Mouse (Mus musculus) T-helper 1 cell (primary cell): ENCODE measurements around the gene Itgb8.

Experiments
- in situ Hi-C: fragments of 300-600 bp; cut with MboI, MseI; formaldehyde crosslinking; loops from one replicate; pipeline ENCODE4 v1.15.1; 2025; ENCODE audit warnings: high pct_unique_total_duplicates

Itgb8 gene

DNA sequence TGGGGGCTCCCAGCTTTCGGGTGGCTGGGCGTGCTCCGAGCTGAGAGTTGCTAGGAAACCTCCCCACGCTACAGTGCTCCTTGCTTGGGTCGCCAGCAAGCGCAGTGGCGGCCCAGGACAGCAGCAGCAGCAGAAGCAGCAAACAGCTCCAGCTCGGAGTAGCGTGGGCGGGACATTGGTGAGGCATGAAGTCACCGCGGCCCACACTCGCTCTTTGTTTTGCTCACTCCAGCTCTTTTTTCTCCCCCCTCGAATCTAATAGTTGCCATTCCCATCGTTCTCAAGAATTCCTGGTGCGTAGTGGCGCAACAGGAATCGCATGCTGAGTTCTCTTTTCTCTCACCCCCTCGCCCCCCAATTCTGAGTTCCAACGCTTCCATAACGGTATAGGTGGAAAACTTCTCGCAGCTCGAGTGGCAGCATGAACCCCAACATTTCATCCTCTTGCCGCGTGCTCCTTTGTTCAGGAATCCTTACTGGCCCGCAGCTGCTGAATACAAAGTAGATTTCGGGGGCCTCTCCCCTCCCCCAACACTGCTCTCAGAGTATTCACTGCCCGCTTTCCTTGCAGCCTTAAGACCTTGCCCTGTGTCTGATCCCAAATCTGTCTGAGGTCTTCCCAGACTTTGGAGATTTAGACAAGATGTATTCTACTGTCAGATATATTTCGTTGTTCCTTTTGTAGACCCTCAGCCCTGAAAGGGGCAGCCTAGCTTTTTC, at the start of gene Itgb8:
Gene Itgb8 (minus strand): TSS at position 107 of the 720 bp plus-strand sequence.
- in situ Hi-C loops, result no loop called here

DNA sequence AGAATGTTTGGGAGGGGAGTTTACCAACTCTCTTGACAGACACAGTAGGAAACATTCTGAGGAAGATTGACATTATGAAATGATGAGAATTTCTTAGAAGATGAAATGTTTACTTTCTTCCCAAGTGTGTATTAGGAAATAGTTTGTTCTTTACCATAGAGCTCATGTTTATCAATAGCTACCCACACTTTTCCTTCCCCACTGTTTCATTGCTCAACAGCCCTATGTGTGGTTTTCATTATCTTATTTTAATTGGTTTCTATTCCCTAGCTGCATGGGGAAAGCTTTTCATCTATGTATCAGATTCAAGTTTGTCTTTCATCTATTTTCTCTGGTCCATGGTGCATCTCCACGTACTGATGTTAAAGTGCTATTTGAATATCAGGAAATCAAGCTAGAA, 37.7 kb upstream of the Itgb8 start:
- in situ Hi-C loops, result loop anchor here (10.0 kb wide), 1 partner anchor 359 kb away; no protein-coding TSS in a partner anchor

DNA sequence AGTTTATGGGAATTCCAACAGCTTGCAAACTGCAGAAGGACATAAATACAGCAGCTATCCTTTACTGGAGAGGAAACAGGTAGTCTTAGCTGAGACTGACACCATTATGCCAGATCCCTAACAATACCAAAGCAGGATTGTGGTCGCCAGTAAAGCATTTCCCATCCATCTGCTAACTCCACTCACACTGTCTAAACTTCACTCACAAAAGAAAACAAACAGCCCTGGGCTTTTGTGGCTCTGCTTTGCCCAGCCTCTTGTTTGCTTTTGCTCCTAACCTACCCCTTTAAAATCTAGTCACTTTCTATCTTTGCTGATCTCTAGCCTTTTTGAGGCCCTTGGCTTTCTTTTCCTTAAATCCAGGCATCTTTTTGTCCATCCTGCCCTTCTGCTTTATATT, 35.0 kb upstream of the Itgb8 start:
- in situ Hi-C loops, result loop anchor here (10.0 kb wide), 1 partner anchor 361 kb away; no protein-coding TSS in a partner anchor

DNA sequence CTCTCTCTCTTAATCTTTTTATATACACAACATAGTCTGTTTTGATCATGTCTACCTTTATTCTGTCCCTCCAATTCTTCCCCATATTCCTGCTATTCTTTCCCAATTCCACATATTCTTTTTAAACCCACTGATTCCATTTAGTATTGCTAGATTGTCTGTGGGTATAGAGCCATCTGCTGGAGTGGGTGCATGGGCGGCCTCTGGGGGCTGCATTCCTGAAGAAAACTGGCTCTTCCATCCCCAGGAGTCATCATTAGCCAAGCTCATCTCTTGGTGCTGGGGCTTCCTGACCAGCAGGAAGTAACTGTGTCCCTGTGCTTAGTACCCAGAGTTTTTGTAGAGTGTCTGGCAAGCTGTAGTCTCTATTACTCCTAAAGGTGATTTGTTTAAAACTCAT, 33.4 kb upstream of the Itgb8 start:
- in situ Hi-C loops, result loop anchor here (10.0 kb wide), 1 partner anchor 363 kb away; no protein-coding TSS in a partner anchor

DNA sequence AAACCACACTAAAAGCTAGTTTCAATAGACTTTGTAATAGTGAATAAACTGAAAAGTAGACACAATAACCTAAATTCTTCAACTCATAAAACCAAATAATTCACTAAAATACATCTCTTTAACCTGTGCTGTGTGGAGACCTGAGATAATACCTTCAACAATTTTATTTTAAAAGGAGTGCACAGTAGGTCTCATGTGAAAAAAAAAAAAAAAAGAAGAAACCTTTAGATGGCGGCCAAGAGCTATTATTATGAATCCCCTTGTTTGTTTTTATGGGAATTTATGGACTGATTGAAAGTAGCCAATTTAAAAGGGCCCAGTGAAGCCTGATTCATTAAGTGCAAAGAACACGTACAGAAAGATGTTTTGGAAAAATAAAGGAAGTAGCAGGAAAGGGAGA, 31.4 kb upstream of the Itgb8 start:
- in situ Hi-C loops, result loop anchor here (10.0 kb wide), 1 partner anchor 365 kb away; no protein-coding TSS in a partner anchor

DNA sequence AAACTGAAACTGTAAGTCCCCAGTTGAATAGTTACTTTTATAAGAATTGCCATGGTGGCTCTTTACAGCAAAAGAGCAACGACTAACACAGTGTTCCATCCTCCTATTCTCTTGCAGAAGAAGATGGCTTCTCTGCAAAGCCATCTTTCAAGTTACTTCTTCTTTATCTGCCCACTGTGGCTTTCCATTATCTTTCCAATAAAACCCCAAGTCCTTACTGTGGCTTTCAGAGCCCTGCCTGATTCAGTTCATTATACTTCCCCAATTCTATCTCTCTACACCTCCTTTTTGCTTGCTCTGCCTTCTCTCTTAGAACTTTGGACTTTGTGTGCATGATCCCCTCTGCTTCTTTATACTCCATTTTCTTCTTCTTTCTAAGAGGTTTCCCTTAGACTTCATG, 30.1 kb upstream of the Itgb8 start:
- in situ Hi-C loops, result no loop called here

DNA sequence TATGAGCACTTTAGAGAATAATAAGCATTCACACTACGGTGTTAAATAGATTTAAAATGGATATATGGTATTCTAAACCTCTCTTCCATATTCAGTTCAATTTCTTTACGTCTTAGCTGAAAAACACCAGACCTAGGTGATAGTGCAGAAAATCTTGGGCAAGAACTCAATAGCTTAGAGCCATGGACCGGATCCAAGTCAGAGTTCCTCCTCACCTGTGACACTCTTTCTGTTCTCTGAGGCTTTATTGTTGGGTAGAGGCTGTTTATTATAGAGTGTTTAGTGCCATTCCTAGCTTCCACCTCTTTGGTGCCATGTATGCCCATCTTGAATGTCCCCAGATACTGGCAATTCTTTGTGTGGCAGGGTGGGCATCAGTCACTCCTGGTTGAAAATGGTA, 25.9 kb upstream of the Itgb8 start:
- in situ Hi-C loops, result no loop called here

DNA sequence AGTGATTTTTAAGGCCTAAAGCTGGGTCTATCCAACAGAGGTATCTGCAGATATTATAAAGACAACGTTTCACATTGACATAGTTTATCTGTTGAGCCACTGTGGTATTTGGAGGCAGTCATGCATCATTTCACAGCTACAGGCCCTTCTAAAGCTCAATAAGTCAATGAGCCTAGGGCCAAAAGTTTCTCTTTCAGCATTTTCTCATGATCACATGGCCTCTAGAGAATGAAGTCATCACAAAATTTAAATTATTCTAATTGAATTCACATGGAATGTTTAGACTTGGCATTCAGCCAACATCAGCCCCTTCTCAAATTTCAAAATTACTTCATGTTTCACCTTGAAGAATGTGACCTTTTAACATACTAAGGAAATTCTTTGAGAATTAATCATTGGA, 10.0 kb upstream of the Itgb8 start:
- in situ Hi-C loops, result no loop called here

DNA sequence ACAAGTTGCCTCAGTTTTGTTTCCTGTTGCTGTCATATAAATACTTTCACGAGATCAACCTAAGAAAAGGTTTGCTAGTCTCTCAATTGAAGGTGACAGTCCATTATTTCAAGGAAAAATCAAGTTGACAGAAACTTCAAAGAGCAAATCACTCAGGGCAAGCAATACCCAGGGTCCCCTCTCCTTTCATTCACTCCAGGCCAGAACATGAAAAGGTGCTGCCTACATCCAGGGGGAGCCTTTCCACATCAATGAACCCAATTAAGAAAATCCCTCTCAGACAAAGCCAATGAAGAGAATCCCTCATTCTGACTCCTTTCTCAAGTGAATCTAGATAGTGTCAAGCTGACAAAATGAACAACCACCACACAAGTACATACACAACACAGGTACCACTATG, 2.5 kb upstream of the Itgb8 start:
- in situ Hi-C loops, result no loop called here

DNA sequence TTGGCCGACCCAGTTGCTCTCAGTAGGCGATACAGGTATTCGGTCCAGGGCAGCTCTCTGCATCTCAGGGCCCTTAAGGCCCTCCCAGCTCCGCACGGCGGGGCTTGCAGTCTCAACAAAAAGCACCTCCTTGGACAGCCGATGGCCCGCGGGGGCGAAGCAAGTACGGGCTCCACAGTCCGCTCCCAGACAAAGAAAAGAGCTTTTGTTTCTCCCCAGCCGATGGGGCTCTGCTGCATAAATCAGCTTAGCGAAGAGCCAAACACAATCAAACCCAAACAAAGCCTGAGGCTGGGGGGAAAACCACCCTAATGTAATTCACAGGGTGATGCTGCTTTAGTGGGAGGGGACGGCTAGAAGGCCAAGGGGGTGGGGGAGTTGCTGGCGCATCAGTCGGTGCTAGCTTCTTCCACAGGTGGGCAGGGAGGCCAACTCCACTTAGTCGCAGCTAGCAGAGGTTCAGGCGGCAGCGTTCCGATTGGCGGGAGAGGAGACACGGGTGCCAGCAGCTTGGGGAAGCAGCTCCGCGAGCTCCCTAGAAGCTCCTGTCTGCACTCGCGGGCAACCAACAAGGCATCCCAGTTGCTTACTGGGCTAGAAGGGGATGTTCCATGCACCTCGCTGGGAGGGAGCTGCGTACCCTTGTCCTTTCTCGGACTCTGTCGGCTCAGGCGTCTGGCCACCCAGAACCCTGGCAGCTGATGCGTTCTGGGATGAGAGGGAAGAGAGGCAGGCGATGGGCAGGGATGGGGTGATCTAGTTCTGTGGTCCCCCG, 494 bp downstream of the Itgb8 start:
- in situ Hi-C loops, result no loop called here

DNA sequence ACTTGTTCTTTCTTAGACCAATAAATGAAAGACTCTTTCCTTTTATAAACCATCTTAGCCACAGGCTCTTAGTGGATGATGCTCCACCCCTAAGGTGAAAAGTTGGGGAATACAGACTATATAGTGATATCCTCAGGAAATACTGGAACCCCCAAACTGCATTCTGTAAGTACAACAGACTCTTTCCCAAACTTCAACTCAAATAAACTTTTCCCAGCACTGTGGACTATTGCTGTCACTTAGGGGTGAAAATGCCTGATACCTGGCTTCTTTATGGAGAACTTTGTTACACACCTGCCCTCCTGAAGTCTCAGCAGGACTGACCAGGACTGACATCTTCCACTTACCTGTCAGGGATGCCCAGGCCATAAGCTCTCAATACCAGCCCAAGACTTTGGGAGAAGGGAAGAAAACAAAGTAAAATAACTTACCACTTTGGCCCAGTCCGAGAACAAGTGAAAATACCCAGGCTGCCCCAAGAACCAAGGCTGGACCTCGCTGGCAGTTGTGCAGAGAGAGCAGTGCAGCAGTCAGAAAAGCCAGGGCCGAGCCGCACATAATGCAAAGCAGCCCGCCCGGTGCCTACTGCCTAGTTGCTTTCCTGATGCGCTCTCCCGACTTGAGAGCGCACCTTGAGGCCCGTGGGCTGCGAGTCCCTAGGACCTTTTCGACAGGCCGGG, 1.2 kb downstream of the Itgb8 start:
- in situ Hi-C loops, result no loop called here

DNA sequence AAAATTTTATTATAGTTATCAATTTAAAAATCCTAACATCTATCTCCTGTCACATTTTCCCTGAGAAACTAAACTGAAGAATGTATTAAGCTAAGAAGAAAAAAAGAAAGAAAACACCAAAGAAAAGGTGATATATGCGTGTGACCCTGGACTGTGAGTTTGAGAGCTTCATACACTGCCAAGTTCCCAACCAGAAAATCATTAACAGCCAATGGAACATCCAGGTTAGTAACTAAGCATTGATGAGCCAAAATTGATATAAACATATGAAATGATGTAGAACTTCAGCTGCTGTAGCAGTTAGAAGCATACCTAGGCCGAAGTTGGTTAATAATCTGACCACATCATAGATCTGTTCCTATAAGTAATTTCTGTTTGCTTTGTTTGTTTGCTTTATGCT, 6.8 kb downstream of the Itgb8 start:
- in situ Hi-C loops, result no loop called here

DNA sequence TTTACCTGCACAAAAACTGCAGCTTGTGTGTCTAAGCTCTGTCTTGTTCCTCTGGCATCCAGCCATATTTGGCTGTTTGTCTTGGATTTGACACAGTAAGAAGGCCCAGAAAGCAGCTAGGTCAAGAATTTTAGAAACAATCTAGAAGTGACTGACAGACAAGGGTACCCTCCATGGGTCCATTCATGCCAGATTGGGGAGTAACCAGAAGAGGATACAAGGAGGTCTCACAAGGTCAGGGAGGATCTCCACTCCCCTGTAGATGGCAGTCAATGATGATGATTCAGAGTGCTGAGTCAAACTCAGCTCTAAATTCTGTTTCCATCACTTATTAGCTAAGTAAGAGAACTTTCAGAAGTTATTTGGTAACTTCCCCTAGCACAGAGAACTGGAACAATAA, 8.2 kb downstream of the Itgb8 start:
- in situ Hi-C loops, result no loop called here

DNA sequence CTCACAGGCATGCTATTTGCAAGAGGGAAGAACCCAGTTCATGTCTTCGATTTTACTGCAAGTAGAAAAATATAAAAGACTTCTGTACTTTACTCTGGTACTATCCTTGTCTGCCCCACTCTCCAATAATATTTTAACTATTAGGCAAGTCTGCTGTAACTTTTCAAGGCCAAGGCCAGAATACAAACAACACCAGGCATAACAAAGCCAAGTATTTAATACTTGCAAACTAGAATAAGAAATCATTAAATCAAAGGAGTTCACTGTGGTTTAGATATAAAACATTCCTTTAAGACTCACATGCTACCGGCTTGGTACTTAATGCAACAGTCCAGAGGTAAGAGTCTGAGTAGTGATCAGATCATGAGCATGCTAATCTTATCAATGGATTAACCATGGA, 9.0 kb downstream of the Itgb8 start:
- in situ Hi-C loops, result no loop called here

DNA sequence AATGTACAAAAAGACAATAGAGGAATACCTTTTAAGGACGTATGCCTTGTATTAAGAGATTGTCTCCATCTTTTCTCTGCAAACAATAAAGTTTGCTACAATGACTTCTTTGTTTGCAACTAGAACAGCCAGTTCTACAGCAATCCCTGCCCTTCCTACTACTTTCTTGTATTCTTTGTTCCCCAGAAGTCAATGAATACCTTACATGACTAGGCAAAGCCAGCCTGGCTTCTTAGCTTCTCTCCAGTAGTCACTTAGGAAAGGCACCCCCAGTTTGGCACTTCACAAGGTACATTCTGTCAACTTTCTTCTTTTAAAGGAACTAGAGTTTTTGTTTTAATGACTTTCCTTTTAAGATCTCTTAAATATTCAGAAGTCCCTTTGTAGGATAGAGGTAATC, 10.7 kb downstream of the Itgb8 start:
- in situ Hi-C loops, result no loop called here

DNA sequence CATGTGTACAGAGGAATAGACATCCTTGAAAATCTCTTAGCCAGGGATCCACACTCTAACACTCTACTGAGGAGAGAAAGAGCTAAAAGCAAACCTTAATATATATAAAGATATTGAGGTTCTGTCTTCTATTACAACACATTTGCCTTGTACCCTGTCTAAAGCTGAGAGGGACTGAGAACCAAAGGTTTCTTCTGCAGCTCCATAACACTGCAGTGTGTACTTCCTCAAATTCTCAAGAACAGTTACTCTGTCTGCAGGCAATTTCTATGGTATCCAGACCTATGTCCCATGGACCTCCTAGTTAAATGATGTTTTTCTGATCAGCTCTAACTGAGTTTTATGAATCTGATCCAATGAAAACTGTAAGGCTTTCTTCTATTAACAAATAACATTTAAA, 13.9 kb downstream of the Itgb8 start:
- in situ Hi-C loops, result no loop called here

DNA sequence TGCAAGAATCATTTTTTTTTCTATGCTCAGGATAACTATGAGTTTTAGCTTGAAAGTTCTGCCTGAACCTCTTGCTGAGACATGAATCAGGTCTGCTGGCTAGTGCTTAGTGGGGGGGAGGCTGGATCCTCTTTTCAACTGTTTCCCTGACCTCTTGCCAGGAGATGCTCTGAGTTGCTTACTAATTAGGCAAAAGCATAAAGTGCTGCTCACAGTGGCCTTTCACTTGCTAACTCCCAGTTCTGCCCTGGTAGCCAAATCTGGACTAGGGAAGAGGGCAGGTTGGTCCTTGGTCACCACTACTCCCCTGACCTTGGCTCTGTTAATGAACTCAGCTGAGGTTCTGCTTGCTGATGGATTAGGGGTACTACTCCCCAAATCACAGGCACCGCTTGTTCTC, 19.2 kb downstream of the Itgb8 start:
- in situ Hi-C loops, result no loop called here

DNA sequence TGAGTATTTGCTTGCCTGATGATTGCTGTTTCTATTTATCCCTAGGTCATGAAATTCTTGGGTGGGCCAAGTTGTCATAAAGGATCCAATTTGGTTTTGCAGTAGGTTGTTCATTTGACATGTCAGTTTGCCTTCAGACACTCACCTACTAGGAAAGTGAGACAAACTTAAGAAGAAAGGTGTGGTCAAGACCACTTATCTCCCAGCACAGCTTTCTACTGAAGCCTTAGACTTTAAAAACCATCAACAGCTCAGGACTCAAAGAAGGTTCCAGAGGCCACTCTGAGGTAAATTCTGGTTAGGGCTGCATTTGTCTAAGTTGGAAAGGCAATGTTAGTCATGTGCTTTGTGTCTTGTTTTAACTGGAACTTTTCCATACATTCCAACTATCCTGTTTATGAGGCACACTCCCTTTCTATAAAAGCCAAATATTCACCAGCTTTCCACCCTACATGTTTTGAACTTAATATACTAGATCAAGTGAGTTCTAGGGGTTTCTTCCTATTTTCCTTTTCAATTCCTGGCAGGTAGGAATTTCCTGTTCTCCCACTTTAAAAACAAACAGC, 20.8 kb downstream of the Itgb8 start:
- in situ Hi-C loops, result no loop called here

DNA sequence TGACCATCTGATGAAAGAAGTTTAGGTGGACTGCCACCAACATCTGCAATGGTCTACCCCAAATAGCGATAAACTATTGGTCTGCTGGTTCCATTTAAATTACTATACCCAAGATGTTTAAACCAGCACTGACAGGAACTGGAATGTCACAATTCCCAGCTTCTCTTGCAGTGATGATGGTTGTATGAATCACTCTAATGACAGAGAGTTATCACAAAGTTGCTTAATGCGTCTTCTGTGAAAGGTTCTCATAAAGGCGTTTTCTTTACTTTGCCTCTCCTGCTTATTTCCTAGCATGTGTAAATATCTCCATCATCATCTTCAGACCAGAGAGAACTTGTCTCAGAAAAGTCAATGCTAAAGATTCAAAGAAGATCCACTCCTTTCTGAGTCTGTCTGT, 23.4 kb downstream of the Itgb8 start:
- in situ Hi-C loops, result no loop called here

DNA sequence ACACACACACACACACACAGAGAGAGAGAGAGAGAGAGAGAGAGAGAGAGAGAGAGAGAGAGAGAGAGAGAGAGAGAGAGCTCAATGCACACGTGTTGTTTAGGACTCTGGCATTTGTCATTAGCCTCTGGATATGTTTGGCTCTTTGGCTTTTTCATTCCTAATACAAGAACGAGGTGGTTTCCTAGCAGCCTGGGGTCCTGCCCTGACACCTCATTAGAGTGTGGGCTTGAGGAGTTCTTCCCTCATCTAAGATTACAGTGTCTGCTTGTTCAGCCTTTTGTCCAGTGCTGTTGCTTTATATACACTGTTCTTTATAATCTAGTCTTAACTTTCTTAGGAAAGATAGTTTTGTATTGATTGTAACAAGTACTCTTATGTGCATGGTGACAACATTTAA, 27.1 kb downstream of the Itgb8 start:
- in situ Hi-C loops, result no loop called here

DNA sequence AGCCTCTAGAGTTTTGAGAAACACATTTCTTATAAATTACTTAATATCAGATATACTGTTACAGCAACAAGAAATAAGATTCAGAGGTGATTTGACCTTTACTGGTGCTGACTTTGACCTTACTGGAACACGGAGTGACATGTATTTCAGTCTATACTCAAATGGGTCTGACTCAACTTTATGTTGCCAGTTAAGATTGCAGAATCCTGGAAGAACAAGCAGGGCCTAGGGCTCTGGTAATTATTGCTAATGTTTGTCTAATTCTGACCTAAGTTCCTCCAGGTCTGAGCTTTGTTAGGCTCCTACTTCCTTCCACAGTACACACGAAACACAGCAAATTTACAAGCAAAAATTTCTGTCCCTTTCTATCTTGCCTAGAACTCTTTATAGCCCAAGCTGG, 28.0 kb downstream of the Itgb8 start:
- in situ Hi-C loops, result no loop called here

DNA sequence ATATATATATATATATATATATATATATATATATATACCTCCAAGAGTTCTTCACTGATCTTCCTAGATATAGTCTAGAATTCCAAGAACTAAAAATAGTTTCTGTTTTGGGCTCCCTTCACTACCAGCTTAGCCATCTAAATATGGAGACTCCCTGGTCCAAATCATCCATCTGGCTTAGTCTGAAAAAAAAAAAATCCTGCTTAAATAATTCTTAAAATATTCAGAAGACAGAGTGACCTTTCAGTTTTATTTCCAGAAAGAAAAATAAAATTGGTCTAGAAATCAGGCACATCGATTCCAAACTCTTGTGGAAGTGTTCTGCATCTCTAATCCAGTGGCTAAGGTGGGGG, 28.6 kb downstream of the Itgb8 start:
- in situ Hi-C loops, result no loop called here
